Mouse (Mus musculus): ENCODE results near the gene Spata17.
A peak's percentile ranks its signal among the peaks of the same experiment; 100 is the strongest.

Spata17 gene

DNA sequence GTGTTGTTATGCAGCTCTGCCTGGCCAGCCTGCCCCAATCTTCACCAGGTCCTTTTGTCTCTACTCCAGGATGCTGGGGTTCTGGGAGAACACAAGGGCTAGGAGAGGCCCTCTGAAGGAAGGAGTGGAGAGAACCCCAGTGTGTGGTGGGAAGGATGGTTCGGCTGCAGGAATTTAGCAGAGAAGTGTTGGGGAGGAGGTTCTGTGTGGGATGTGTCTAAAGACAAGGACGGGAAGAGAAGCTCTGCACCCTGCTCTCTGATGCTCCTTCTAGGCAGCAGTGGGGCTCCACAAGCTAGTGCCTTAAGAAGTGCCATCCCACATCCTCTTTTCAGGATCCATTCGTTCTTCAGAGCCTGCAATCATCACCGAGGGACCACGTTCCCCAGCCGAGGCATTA lies 129.2 kb downstream of the Spata17 start:
- no peak for DNase-seq (ENCODE audit: low read depth, low spot score)
- Histone ChIP-seq H3K27me3 (ENCODE audit: control insufficient read depth, insufficient read depth, low read length, poor library complexity, severe bottlenecking) (no peaks in the 10 kb centered on the region; the same call in 1 of the 2 replicates), H3K36me3 (ENCODE audit: control insufficient read depth, insufficient read depth, low read length, poor library complexity, severe bottlenecking) (no peaks in the 10 kb centered on the region)

DNA sequence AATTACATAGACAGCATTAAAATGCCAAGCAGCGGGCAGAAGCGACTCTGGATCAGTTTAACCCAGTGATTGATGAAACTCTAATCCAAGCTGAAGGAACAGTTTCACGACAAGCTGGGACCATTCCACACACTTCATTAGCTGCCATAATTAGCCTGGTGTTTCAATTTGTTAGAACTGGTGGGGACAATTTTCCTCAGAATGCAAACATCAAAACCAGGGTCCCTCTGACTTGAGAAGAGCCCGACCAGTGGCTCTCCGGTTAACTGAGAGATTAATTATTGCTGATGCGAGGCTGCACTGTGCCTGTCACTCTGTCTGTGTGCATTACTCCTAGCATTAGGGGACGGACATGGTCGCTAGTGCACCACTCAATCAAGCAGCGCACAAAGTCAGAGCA lies 137.9 kb downstream of the Spata17 start:
- no peaks in the 10 kb centered on the region for H3K27me3 ChIP-seq (ENCODE audit: control insufficient read depth, insufficient read depth, low read length, poor library complexity, severe bottlenecking)
- H3K36me3 ChIP-seq (ENCODE audit: control insufficient read depth, insufficient read depth, low read length, poor library complexity, severe bottlenecking): no peaks in the 10 kb centered on the region
- no peak for DNase-seq (ENCODE audit: low read depth, low spot score)

GRCm38 (mm10) chr1:187077043-187077334 lies 138.3 kb downstream of the Spata17 start:
- no peak for DNase-seq (ENCODE audit: low read depth, low spot score)
- Histone ChIP-seq H3K36me3 (ENCODE audit: control insufficient read depth, insufficient read depth, low read length, poor library complexity, severe bottlenecking) (no peaks in the 10 kb centered on the region), H3K27me3 (ENCODE audit: control insufficient read depth, insufficient read depth, low read length, poor library complexity, severe bottlenecking) (no peaks in the 10 kb centered on the region)

DNA sequence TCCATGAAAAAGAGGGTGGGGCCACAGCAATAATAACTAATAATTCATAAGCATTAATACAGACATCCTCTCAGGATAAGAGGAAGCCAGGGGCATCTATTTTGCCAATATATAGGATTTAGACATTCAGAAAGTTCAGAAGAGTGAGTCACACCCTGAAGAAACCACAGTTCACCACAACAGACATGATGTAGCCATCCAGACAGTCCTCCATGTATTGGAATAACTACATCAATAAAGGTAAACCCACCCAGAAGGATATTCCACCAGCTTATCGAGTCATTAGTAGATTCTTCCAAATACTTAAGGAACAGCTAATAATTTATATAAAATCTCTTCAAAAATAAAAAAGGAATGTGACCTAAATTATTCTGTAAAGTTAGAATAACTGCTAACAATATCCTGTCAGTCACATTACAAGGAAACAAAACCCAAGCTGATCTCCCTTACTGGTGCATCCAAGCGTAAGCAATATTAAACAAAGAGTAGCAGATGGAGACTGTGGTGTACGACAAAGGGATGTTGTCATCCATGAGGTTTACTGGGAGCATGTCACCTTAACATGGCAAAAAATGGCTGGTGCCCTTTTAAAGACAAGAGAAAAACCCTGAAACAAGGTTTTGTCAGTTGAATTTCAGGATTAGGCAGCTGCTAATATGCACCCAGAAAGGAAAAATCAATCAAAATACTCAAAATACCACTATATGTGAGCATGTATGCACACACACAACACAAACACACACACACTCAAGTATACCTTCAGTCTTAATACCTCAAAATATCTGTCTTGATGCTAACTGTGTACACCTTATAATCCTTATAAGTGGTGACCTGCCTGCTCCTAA lies 138.8 kb downstream of the Spata17 start:
- no peaks in the 10 kb centered on the region for H3K36me3 ChIP-seq (ENCODE audit: control insufficient read depth, insufficient read depth, low read length, poor library complexity, severe bottlenecking)
- H3K27me3 ChIP-seq (ENCODE audit: control insufficient read depth, insufficient read depth, low read length, poor library complexity, severe bottlenecking): no peaks in the 10 kb centered on the region
- no peak for DNase-seq (ENCODE audit: low read depth, low spot score)

DNA sequence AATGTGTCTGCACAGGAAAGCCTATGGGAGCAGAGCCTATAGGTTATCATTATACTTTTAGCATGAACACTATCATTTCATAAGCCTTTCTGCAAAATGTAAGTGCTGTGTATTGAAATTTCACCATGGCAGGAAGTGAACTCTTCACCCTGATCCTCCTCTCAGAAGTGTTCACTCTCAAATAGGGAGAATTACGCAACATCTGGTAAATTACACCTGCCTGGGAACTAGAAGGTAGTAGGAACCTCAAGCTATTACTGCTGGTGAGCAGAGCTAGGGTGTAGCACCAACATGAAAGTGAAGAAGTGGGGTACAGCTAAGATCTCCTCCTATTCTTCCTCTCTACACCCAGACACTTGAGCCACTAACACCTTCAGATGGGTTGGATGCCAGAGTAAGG lies 155.4 kb downstream of the Spata17 start:
- no peak for DNase-seq (ENCODE audit: low read depth, low spot score)
- H3K27me3 ChIP-seq (ENCODE audit: control insufficient read depth, insufficient read depth, low read length, poor library complexity, severe bottlenecking): no peaks in the 10 kb centered on the region
- no peaks in the 10 kb centered on the region for H3K36me3 ChIP-seq (ENCODE audit: control insufficient read depth, insufficient read depth, low read length, poor library complexity, severe bottlenecking)

- H3K36me3 ChIP-seq (ENCODE audit: control insufficient read depth, insufficient read depth, low read length, poor library complexity, severe bottlenecking): no peaks in the 10 kb centered on the region
- no peak for DNase-seq (ENCODE audit: low read depth, low spot score)
- H3K27me3 ChIP-seq (ENCODE audit: control insufficient read depth, insufficient read depth, low read length, poor library complexity, severe bottlenecking): no peaks in the 10 kb centered on the region
These were observed 160.9 kb downstream of the Spata17 start for GRCm38 (mm10) chr1:187054333-187054732.

DNA sequence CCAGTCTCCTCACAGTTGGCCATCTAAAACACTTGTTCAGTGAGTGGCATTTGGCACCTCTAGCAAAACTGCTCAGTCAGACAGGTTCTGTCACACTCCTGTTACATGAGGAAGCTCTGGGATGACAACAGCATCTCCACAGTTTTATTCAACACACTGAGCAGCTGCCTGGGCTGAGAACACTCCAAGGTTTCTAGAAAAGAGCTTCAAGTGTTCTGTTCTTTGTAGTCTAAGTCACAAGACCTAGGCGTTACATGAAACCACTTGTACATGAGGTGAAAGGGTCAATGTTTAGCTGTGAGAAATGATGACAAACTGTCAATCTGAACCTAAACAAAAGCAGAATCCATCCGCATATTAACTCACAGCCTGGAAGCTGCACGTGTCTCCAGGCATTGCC lies 161.4 kb downstream of the Spata17 start:
- Histone ChIP-seq H3K27me3 (ENCODE audit: control insufficient read depth, insufficient read depth, low read length, poor library complexity, severe bottlenecking) (no peaks in the 10 kb centered on the region), H3K36me3 (ENCODE audit: control insufficient read depth, insufficient read depth, low read length, poor library complexity, severe bottlenecking) (no peaks in the 10 kb centered on the region)
- no peak for DNase-seq (ENCODE audit: low read depth, low spot score)

DNA sequence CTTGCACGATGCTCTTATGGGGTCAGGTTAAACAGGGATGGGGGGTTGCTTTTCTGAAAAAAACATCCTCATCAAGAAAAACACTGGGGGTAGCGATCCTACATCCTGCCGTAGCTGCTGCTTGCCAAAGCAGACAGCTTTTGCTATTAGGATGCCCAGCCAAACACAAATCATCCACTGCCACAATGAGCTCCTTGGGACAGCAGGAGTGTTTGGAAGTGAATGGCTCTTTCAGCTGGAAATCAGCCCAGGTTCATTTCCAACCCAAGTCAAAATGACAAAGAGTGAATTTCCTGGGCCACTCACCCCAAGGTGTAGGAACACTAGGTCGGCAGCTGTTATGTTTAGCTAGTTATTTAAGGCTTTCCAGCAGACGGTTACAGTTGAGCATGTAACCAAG lies 162.7 kb downstream of the Spata17 start:
- H3K36me3 ChIP-seq (ENCODE audit: control insufficient read depth, insufficient read depth, low read length, poor library complexity, severe bottlenecking): no peaks in the 10 kb centered on the region
- no peak for DNase-seq (ENCODE audit: low read depth, low spot score)

GRCm38 (mm10) chr1:187051296-187051695 lies 164.0 kb downstream of the Spata17 start:
- DNase-seq (ENCODE audit: low read depth, low spot score): no peak
- no peaks in the 10 kb centered on the region for H3K27me3 ChIP-seq (ENCODE audit: control insufficient read depth, insufficient read depth, low read length, poor library complexity, severe bottlenecking)
- H3K36me3 ChIP-seq (ENCODE audit: control insufficient read depth, insufficient read depth, low read length, poor library complexity, severe bottlenecking): no peaks in the 10 kb centered on the region

More for the DNA sequence above, 162.7 kb downstream of the Spata17 start:
- H3K27me3 ChIP-seq (ENCODE audit: control insufficient read depth, insufficient read depth, low read length, poor library complexity, severe bottlenecking): no peaks in the 10 kb centered on the region

- DNase-seq (ENCODE audit: low read depth, low spot score): no peak
- no peaks in the 10 kb centered on the region for H3K36me3 ChIP-seq (ENCODE audit: control insufficient read depth, insufficient read depth, low read length, poor library complexity, severe bottlenecking)
- no peaks in the 10 kb centered on the region for H3K27me3 ChIP-seq (ENCODE audit: control insufficient read depth, insufficient read depth, low read length, poor library complexity, severe bottlenecking)
These were observed 166.5 kb downstream of the Spata17 start for GRCm38 (mm10) chr1:187048681-187049288.

GRCm38 (mm10) chr1:187044726-187045125 lies 170.5 kb downstream of the Spata17 start:
- no peaks in the 10 kb centered on the region for H3K27me3 ChIP-seq (ENCODE audit: control insufficient read depth, insufficient read depth, low read length, poor library complexity, severe bottlenecking)
- DNase-seq (ENCODE audit: low read depth, low spot score): no peak

DNA sequence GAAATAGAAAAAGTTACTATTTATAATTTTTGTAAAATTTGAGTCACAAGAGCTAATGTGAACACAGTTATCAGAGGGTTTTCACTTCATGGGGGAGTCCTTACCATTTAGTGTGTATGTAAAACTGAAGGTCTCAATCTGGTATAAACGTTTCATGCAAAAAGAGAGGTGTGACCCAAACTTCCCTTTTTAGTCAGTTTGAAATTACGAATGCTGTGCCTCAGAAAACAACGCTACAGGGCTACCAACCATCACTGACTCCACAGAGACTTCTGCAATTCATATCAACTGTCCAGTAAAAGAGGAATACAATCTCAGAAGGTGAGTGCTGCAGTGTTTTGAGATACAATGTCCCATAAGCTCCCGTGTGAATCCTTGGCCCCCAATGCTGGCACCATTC lies 175.5 kb downstream of the Spata17 start:
- Histone ChIP-seq H3K27me3 (ENCODE audit: control insufficient read depth, insufficient read depth, low read length, poor library complexity, severe bottlenecking) (no peaks in the 10 kb centered on the region), H3K36me3 (ENCODE audit: control insufficient read depth, insufficient read depth, low read length, poor library complexity, severe bottlenecking) (no peaks in the 10 kb centered on the region)
- no peak for DNase-seq (ENCODE audit: low read depth, low spot score)

More at GRCm38 (mm10) chr1:187044726-187045125, 170.5 kb downstream of the Spata17 start:
- H3K36me3 ChIP-seq (ENCODE audit: control insufficient read depth, insufficient read depth, low read length, poor library complexity, severe bottlenecking): no peaks in the 10 kb centered on the region

- Histone ChIP-seq H3K27me3 (ENCODE audit: control insufficient read depth, insufficient read depth, low read length, poor library complexity, severe bottlenecking) (no peaks in the 10 kb centered on the region), H3K36me3 (ENCODE audit: control insufficient read depth, insufficient read depth, low read length, poor library complexity, severe bottlenecking) (no peaks in the 10 kb centered on the region)
- DNase-seq (ENCODE audit: low read depth, low spot score): no peak
These were observed 179.5 kb downstream of the Spata17 start for GRCm38 (mm10) chr1:187035785-187036184.

DNA sequence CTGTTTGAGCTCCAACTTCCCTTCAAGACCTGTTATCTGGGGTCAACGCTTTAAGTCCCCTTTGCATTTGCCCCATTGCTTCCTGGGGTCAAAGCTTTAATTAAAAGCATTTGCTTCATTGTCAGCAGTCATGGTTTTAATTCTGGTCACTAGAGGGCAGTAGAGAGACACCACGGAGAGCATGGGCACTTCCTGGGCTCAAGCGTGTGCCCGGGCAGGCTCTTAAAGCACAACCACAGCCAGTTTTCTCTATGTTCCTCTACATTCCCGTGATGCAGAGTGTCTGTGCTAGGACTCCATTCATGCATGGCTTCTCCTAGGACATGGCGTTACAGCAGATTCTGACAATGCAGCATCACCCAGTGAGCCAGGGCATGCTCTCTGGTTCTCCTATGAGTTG lies 183.5 kb downstream of the Spata17 start:
- DNase-seq (ENCODE audit: low read depth, low spot score): peak; percentile 22
- Histone ChIP-seq H3K36me3 (ENCODE audit: control insufficient read depth, insufficient read depth, low read length, poor library complexity, severe bottlenecking) (no peaks in the 10 kb centered on the region), H3K27me3 (ENCODE audit: control insufficient read depth, insufficient read depth, low read length, poor library complexity, severe bottlenecking) (no peaks in the 10 kb centered on the region)

GRCm38 (mm10) chr1:187028841-187029240 lies 186.4 kb downstream of the Spata17 start:
- H3K27me3 ChIP-seq (ENCODE audit: control insufficient read depth, insufficient read depth, low read length, poor library complexity, severe bottlenecking): no peaks in the 10 kb centered on the region
- H3K36me3 ChIP-seq (ENCODE audit: control insufficient read depth, insufficient read depth, low read length, poor library complexity, severe bottlenecking): no peaks in the 10 kb centered on the region
- no peak for DNase-seq (ENCODE audit: low read depth, low spot score)

Measured in splenic B cell, adult 2 months (primary cell).